ENCODE assay signal across 16 mouse cellular contexts in the genomic region with DNA sequence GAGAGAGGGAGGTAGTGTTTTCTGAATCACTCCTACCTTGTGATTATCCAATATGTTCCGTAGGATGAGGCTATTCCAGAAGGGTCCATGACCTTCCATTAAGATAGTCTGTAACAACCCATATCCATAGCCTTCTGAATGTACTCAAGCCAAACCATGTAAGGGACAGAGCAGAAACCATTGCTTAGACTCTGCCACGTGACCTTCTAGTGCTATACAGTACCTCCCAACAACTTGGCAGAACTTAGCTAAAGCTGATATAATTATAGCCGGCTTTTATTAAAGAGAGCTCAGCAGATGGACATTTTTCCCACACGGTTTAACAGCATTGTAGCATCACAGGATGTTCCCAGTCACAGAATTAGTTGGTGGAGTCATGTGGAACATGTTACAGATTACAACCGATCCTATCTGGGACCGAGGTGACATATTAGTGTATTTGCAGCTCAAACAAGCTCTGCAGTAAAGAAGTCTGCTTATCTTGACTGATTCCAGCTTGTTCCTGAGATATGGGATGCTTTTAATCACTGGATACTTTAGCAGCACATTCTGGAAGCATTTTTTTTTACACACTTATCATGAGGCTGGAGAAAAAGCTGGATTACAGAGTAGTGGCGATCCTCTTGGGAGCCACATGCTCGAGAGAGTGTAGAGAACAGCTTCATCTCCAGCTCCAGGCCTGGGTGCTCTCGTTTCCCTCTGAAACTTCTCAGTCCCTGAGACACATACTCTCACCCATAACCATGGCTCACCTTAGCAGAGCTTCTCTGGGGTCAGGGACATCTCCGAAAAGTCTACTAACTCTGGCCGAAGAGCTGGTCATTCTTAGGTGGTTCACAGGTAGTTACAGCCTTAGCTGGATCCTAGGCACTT.
DNase-seq lines count a peak whose midpoint lies in the region; ATAC-seq and TF ChIP-seq lines count a peak whose summit lies in the region.
"Had no signal": no experiment of that assay in that cellular context is flagged by ENCODE, and none has a peak within 500 bp of the region (broad histone marks: within the 10 kb centered on the region; RNA-seq: fewer than 3 reads in every experiment).

No protein-coding gene starts in this region.

- peaks cover 15% of the 10 kb centered on the region for H3K4me1 ChIP-seq in heart, embryonic 16.5 days (ENCODE audit: control insufficient read depth, insufficient read depth, low read length)
- H3K4me1 ChIP-seq in heart, adult 2 months (ENCODE audit: control insufficient read depth, insufficient read depth, low read length): peaks cover 2% of the 10 kb centered on the region
- no peaks in the 10 kb centered on the region for H3K4me1 ChIP-seq in intestine, embryonic 16.5 days (ENCODE audit: control insufficient read depth, insufficient read depth, low read length)
- H3K4me1 ChIP-seq: forebrain, embryonic 13.5 days; lung, embryonic 15.5 days; megakaryocyte, embryonic 14.5 days had no signal

- H3K9me3 ChIP-seq in heart, embryonic 16.5 days (replicated peaks; ENCODE audit: control insufficient read depth, low read length): no peaks in the 10 kb centered on the region
- no peaks in the 10 kb centered on the region for H3K9me3 ChIP-seq in intestine, embryonic 16.5 days (ENCODE audit: control insufficient read depth, low read length)
- H3K9me3 ChIP-seq: forebrain, embryonic 13.5 days; lung, embryonic 15.5 days; megakaryocyte, embryonic 14.5 days had no signal

- peak overlapping the region; percentile 48; the same call in 1 of the 2 replicates for H3K27ac ChIP-seq in heart, embryonic 16.5 days (ENCODE audit: low read length)
- no peak overlapping the region for H3K27ac ChIP-seq in heart, adult 2 months
- peak overlapping the region; percentile 21; the same call in 1 of the 2 replicates for H3K27ac ChIP-seq in intestine, embryonic 16.5 days (ENCODE audit: low read length)
- H3K27ac ChIP-seq: forebrain, embryonic 13.5 days; hindbrain, embryonic 14.5 days; lung, embryonic 15.5 days had no signal

- no peaks in the 10 kb centered on the region for H3K27me3 ChIP-seq in heart, embryonic 16.5 days (ENCODE audit: control insufficient read depth, insufficient read depth, low read length)
- no peaks in the 10 kb centered on the region for H3K27me3 ChIP-seq in heart, adult 2 months (ENCODE audit: control insufficient read depth, insufficient read depth, low read length)
- no peaks in the 10 kb centered on the region for H3K27me3 ChIP-seq in intestine, embryonic 16.5 days (replicated peaks; ENCODE audit: control insufficient read depth, insufficient read depth, low read length)
- H3K27me3 ChIP-seq: forebrain, embryonic 13.5 days; lung, embryonic 15.5 days; megakaryocyte, embryonic 14.5 days had no signal

- intact Hi-C loops in heart, adult 2 months (cut with DNase I): no loop called here

- no peaks in the 10 kb centered on the region for H3K36me3 ChIP-seq in heart, embryonic 16.5 days (ENCODE audit: control insufficient read depth, insufficient read depth)
- no peaks in the 10 kb centered on the region for H3K36me3 ChIP-seq in heart, adult 2 months (ENCODE audit: control insufficient read depth, insufficient read depth, low read length)
- H3K36me3 ChIP-seq in intestine, embryonic 16.5 days (ENCODE audit: control insufficient read depth, insufficient read depth, low read length): no peaks in the 10 kb centered on the region
- H3K36me3 ChIP-seq: lung, embryonic 15.5 days had no signal

- no peaks in the 10 kb centered on the region for H3K79me2 ChIP-seq in heart, adult 2 months (replicated peaks; ENCODE audit: control insufficient read depth, insufficient read depth, low read length)

- no peak for DNase-seq in heart, adult 2 months
- DNase-seq in layer of hippocampus, adult 11-12 months (ENCODE audit: low spot score): peak; percentile 50
- no peak for DNase-seq in layer of hippocampus, postnatal 25 days (ENCODE audit: extremely low spot score in 1 of 2, low spot score in 1 of 2)
- peak; percentile 47 for DNase-seq in MN1 (ENCODE audit: low spot score)
- DNase-seq in urinary bladder, adult 2 months (ENCODE audit: low spot score): no peak
- DNase-seq: adrenal gland, postnatal 10 days; cerebellum, adult 8-10 months; kidney, postnatal 36 days; thymus, postnatal 14 days had no signal

- peak overlapping the region; percentile 6; the same call in 1 of the 2 replicates for H3K4me2 ChIP-seq in heart, embryonic 16.5 days (ENCODE audit: low read depth, low read length)
- no peak overlapping the region for H3K4me2 ChIP-seq in intestine, embryonic 16.5 days (ENCODE audit: low read depth, low read length)
- H3K4me2 ChIP-seq: forebrain, embryonic 13.5 days; hindbrain, embryonic 14.5 days; lung, embryonic 15.5 days had no signal

- no peak overlapping the region for H3K4me3 ChIP-seq in heart, embryonic 16.5 days (ENCODE audit: low read length)
- H3K4me3 ChIP-seq in heart, adult 2 months: no peak overlapping the region
- no peak overlapping the region for H3K4me3 ChIP-seq in intestine, embryonic 16.5 days (ENCODE audit: low read length)
- H3K4me3 ChIP-seq: forebrain, embryonic 13.5 days; lung, embryonic 15.5 days; megakaryocyte, embryonic 14.5 days had no signal

- TF ChIP-seq CTCF in heart, adult 2 months (IDR thresholded peaks at IDR 0.05): no peak

- 0 out of 2 replicates have a peak, but pooled peaks have one; percentile 52 for ATAC-seq in heart, embryonic 16.5 days (replicated peaks; ENCODE audit: extremely low read depth, insufficient read depth, low FRiP score)
- ATAC-seq in intestine, embryonic 16.5 days: no peak
- ATAC-seq in CD4-positive, CD25-positive, alpha-beta regulatory T cell, adult 4 months: no peak
- ATAC-seq: forebrain, embryonic 13.5 days had no signal

- 40% methylated on average over 11 of the region's 11 CpGs for WGBS in heart, embryonic 16.5 days
- WGBS in heart, adult 2 months: 41% methylated on average over 11 of the region's 11 CpGs
- 62% methylated on average over 11 of the region's 11 CpGs for WGBS in intestine, embryonic 16.5 days

- TF ChIP-seq EP300 in heart, adult 2 months (IDR thresholded peaks at IDR 0.05; ENCODE audit: insufficient read depth, low read depth, low read length): no peak

- no peak overlapping the region for H3K9ac ChIP-seq in heart, embryonic 16.5 days (ENCODE audit: low read length)
- H3K9ac ChIP-seq in heart, adult 2 months (ENCODE audit: low read depth, low read length): no peak overlapping the region
- no peak overlapping the region for H3K9ac ChIP-seq in intestine, embryonic 16.5 days (ENCODE audit: low read depth, low read length)
- H3K9ac ChIP-seq: forebrain, embryonic 13.5 days; hindbrain, embryonic 14.5 days; lung, embryonic 15.5 days had no signal

- no peak for TF ChIP-seq POLR2A in heart, adult 2 months (IDR thresholded peaks at IDR 0.05; ENCODE audit: insufficient read depth, low read depth, low read length)

Comparison
In these comparisons a context has a peak if more than half of its experiments do, and no peak if none do; other contexts are left out.
1. DNase-seq: peak in layer of hippocampus, adult 11-12 months (single experiment) and MN1 (single experiment); none in heart, adult 2 months (0 of 2), layer of hippocampus, postnatal 25 days (0 of 2) and urinary bladder, adult 2 months (single experiment).